In the genomic region with DNA sequence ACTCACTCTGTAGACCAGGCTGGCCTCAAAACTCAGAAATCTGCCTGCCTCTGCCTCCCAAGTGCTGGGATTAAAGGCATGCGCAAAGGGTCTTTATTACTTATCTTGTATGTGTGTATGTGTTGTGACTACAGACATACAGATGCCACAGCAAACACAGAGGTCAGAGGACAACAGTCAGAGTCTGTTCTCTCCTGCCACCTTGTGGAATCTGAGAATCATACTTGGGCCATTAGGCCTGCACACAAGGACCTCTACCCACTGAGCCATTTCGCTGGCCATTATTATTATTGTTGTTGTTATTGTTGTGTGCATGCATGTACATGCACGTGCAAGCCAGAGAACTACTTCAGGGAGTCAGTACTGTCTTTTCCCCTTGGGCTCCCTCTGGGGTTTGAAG, we compare ENCODE assay signal across 15 mouse cellular contexts. TPM values are rescaled to one million over a fixed set of nuclear protein-coding genes. Genes with fewer than 3 reads are reported as not detected.
DNase-seq lines count a peak whose midpoint lies in the region; ATAC-seq and TF ChIP-seq lines count a peak whose summit lies in the region.
"Had no signal": no experiment of that assay in that cellular context is flagged by ENCODE, and none has a peak within 500 bp of the region (broad histone marks: within the 10 kb centered on the region; RNA-seq: fewer than 3 reads in every experiment).

No protein-coding gene starts in this region.

- H3K27me3 ChIP-seq in liver, adult 2 months (ENCODE audit: control insufficient read depth, insufficient read depth, low read length), result no peaks in the 10 kb centered on the region
- H3K27me3 ChIP-seq in liver, embryonic 12.5 days (replicated peaks), result no peaks in the 10 kb centered on the region; the same call in 1 of the 2 replicates

- TF ChIP-seq CTCF in liver, adult 2 months (IDR thresholded peaks at IDR 0.05; ENCODE audit: low read depth, low read length), result peak; percentile 40

- no peak overlapping the region for H3K9ac ChIP-seq in liver, adult 2 months (ENCODE audit: low read depth, low read length)
- H3K9ac ChIP-seq in liver, embryonic 12.5 days, result no peak overlapping the region

- no peak for ATAC-seq in liver, embryonic 12.5 days
- ATAC-seq in megakaryocyte progenitor cell, adult 5-6 weeks (replicated peaks; ENCODE audit: poor library complexity), result 0 out of 2 replicates have a peak, but pooled peaks have one; percentile 50
- ATAC-seq in inflammation-experienced regulatory T-cells, adult 6 months, result no peak
- ATAC-seq: activated CD4-positive, CD25-positive, alpha-beta regulatory T cell, adult 4 months had no signal

- no peak overlapping the region for H3K27ac ChIP-seq in liver, adult 2 months (replicated peaks; ENCODE audit: insufficient read depth, low read depth, low read length)
- no peak overlapping the region for H3K27ac ChIP-seq in liver, embryonic 12.5 days
- H3K27ac ChIP-seq: limb, embryonic 10.5 days had no signal

- WGBS in liver, adult 2 months, result 84% methylated on average over 3 of the region's 3 CpGs
- WGBS in liver, embryonic 12.5 days (ENCODE audit: insufficient replicate concordance), result 65% methylated on average over 3 of the region's 3 CpGs

- H3K9me3 ChIP-seq in liver, embryonic 12.5 days (replicated peaks), result no peaks in the 10 kb centered on the region
- H3K9me3 ChIP-seq: limb, embryonic 10.5 days had no signal

- TF ChIP-seq POLR2A in liver, adult 2 months (IDR thresholded peaks at IDR 0.05; ENCODE audit: extremely low read depth, insufficient read depth, low read length), result no peak

- no peaks in the 10 kb centered on the region for H3K4me1 ChIP-seq in liver, adult 2 months (ENCODE audit: control insufficient read depth, insufficient read depth, low read length)
- no peaks in the 10 kb centered on the region for H3K4me1 ChIP-seq in liver, embryonic 12.5 days

- H3K4me3 ChIP-seq in liver, adult 2 months (ENCODE audit: insufficient read depth, low read depth, low read length), result no peak overlapping the region
- H3K4me3 ChIP-seq in liver, embryonic 12.5 days, result no peak overlapping the region
- H3K4me3 ChIP-seq: erythroblast, embryonic 14.5 days; limb, embryonic 10.5 days had no signal

- H3K79me2 ChIP-seq in liver, adult 2 months (ENCODE audit: control insufficient read depth, insufficient read depth, low read length), result no peaks in the 10 kb centered on the region

- no peak overlapping the region for H3K4me2 ChIP-seq in liver, embryonic 12.5 days

- DNase-seq in adrenal gland, postnatal 14 days, result peak; percentile 37
- no peak for DNase-seq in adrenal gland, adult 18-20 months (ENCODE audit: low spot score in 2 of 2)
- DNase-seq in liver, adult 2 months (ENCODE audit: extremely low read depth, low read depth, low spot score), result peak; percentile 38
- DNase-seq in MN1 (ENCODE audit: low spot score), result peak; percentile 59
- DNase-seq in heart, adult 11 months, result no peak
- DNase-seq: cerebellum, adult 8-10 months; gastrocnemius, postnatal 25 days; heart, postnatal 36 days had no signal

- H3K36me3 ChIP-seq in liver, adult 2 months (ENCODE audit: control insufficient read depth, insufficient read depth, low read length), result no peaks in the 10 kb centered on the region
- H3K36me3 ChIP-seq in liver, embryonic 12.5 days, result no peaks in the 10 kb centered on the region
- H3K36me3 ChIP-seq: limb, embryonic 10.5 days had no signal

RNA-seq across cellular contexts. Expression of gene Zfyve28, which starts 33.1 kb away (rescaled TPM):
- 0.44 and 1.6 TPM in 2 replicates for total RNA-seq in adrenal gland, postnatal 14 days (2021)
- total RNA-seq in adrenal gland, adult 18-20 months (2021), result 1 to 10 TPM in 1 of 2 experiments, under 1 TPM in 1; 0.53 to 1.0 TPM
- total RNA-seq in liver, adult 2 months (2014; rRNA removed), result 0.07 TPM in 1 of 2 replicates, not detected in the other
- polyA plus RNA-seq in liver, adult 2 months (2012; rRNA removed), result 0.15 TPM in 1 of 2 replicates, not detected in the other
- polyA plus RNA-seq in liver, embryonic 12.5 days (2016; fragmentation: Nextera tagmentation; extraction: Ambion mirVana), result 0.16 TPM in 1 of 2 replicates, not detected in the other
- 0.25 and 0.46 TPM in 2 replicates for total RNA-seq in megakaryocyte progenitor cell, adult 5-6 weeks (2015)
- total RNA-seq in megakaryocyte progenitor cell, adult 5-6 weeks (2017), result 0.04 and 0.10 TPM in 2 replicates
- polyA plus RNA-seq in inflammation-experienced regulatory T-cells, adult 6 months (2017; shearing (Covaris generic)), result 1 to 10 TPM; 1.5 to 5.6 (median 4.6) TPM
- polyA plus RNA-seq: erythroblast, embryonic 14.5 days had no signal

RNA-seq across cellular contexts. Expression of gene Cfap99, which starts 33.2 kb away (rescaled TPM):
- total RNA-seq in adrenal gland, postnatal 14 days (2021), result not detected in 2 replicates
- total RNA-seq in adrenal gland, adult 18-20 months (2021), result not detected
- total RNA-seq in liver, adult 2 months (2014; rRNA removed), result not detected in 2 replicates
- not detected in 2 replicates for polyA plus RNA-seq in liver, adult 2 months (2012; rRNA removed)
- not detected in 2 replicates for polyA plus RNA-seq in liver, embryonic 12.5 days (2016; fragmentation: Nextera tagmentation; extraction: Ambion mirVana)
- total RNA-seq in megakaryocyte progenitor cell, adult 5-6 weeks (2015), result not detected in 2 replicates
- total RNA-seq in megakaryocyte progenitor cell, adult 5-6 weeks (2017), result not detected in 2 replicates
- not detected for polyA plus RNA-seq in inflammation-experienced regulatory T-cells, adult 6 months (2017; shearing (Covaris generic))
- total RNA-seq: gastrocnemius, postnatal 25 days; heart, postnatal 36 days had no signal
- polyA plus RNA-seq: activated CD4-positive, CD25-positive, alpha-beta regulatory T cell, adult 4 months; erythroblast, embryonic 14.5 days; limb, embryonic 10.5 days; small intestine, adult 2 months had no signal

Comparison
In these comparisons a context has a peak if more than half of its experiments do, and no peak if none do; other contexts are left out.
1. DNase-seq: peak in adrenal gland, postnatal 14 days (single experiment), liver, adult 2 months (single experiment) and MN1 (single experiment); none in adrenal gland, adult 18-20 months (0 of 2) and heart, adult 11 months (single experiment).